Mouse (Mus musculus) cortical plate, adult 2 months (tissue): ENCODE data around the gene Sumo2.
"Not testable (repeated sequence)": the region's sequence is repeated elsewhere in the genome, so short reads cannot be mapped to it uniquely, and the experiment has no call there.

Source experiments
- CTCF ChIP-seq: fragments of 200-500 bp; IDR thresholded peaks from 2 replicates; pipeline ENCODE4 v1.5.1; 2011; ENCODE audit warnings: mild to moderate bottlenecking, control low read depth, low read length; ENCODE audit not compliant: insufficient read depth; ENCODE audit errors: extremely low read depth
- POLR2A ChIP-seq: fragments of 200-500 bp; IDR thresholded peaks from 2 replicates; pipeline ENCODE4 v1.6.1; 2011; ENCODE audit warnings: mild to moderate bottlenecking, low read length, control low read depth; ENCODE audit not compliant: insufficient read depth; ENCODE audit errors: extremely low read depth

DNA sequence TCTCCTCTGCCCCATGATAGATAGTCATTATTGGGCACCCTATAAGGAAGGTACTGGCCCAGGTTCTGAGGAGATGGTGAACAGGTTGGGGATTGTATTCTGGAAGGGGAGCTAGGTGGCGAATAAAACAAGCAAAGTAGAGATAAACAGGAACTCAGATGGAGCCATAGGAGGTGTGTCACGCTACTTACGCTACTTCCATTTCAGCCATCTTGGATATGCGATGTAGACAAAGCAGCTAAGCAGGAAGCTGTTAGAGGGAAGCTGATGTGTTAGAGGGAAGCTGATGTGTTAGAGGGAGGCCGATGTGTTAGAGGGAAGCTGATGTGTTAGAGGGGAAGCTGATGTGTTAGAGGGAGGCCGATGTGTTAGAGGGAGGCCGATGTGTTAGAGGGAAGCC is 58.7 kb downstream of the Sumo2 start:
- not testable (repeated sequence) for TF ChIP-seq CTCF, POLR2A
